Mouse (Mus musculus): ENCODE measurements around the gene Btbd35f25. TPM values are rescaled to one million over a fixed set of nuclear protein-coding genes. Genes with fewer than 3 reads are reported as not detected.

Gene Btbd35f25
- polyA plus RNA-seq (2012; fragmentation: generic; extraction: Trizol), result not detected

DNA sequence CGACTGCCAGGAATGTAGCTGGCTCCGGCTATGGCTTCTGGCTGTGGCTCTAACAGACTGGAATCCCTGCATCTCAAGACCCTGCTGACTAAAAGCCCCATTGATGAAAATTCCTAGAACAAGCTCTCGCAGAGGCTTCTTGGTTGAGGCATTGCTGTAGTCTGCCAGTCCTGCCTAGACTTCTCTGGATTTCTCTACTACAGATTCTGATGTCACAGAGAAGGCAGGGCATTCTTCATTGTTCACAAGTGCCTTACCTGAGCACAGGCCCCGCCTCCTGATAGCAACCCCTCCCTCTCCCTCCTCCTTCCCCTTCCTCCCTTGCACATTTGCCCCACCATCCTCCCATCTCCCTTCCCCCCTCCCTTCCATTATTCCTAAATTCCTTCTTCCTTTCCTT is at the start of gene Btbd35f25:
Btbd35f25 (minus strand) TSS at position 101 of the 400 bp plus-strand sequence.

Other genes starting within 250 kb of the Btbd35f25 start
- not detected for gene Gm21883, start 142.9 kb downstream of the Btbd35f25 start, polyA plus RNA-seq (2012; fragmentation: generic; extraction: Trizol)
- not detected for gene Spin2e, start 98.2 kb downstream of the Btbd35f25 start, polyA plus RNA-seq (2012; fragmentation: generic; extraction: Trizol)
- not detected for gene Gm21637, start 244.9 kb upstream of the Btbd35f25 start, polyA plus RNA-seq (2012; fragmentation: generic; extraction: Trizol)